Mouse (Mus musculus): ENCODE measurements at regions not wholly inside any gene's neighbourhood (a gene's known extent, or its start where the extent isn't known, plus 50 kb on each side); places are given as distances from the start of the nearest gene placed in this dataset.

DNA sequence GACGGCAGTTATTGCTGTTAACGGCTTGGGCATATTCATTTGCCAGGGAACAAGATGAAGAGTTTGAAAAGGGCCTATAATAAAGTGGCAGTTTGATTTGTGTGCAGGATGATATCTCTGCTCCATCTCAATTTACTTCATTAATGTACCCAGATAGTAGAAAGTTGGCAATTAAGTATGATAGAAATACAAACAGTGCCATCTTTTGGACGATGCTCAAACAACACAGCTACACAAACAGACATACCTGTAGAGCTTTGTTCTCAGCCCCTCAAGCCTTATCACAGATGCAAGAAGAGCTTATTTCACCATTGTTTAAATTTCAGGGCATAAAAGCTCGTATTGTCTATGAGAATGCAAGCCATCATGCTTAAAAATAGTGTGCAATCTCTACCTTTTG, 82.2 kb downstream of the Tnfsf11 start:
- no peak overlapping the region for H3K9ac ChIP-seq (ENCODE audit: low read depth, low read length)
- H3K27me3 ChIP-seq (ENCODE audit: insufficient read depth, low read length): no peaks in the 10 kb centered on the region
- 58% methylated on average over 4 of the region's 4 CpGs for WGBS
- H3K9me3 ChIP-seq (replicated peaks; ENCODE audit: low read length): no peaks in the 10 kb centered on the region
- no peak overlapping the region for H3K4me3 ChIP-seq (replicated peaks; ENCODE audit: low read depth, low read length)
- H3K27ac ChIP-seq: no peak overlapping the region
- H3K36me3 ChIP-seq (ENCODE audit: insufficient read depth, low read length): no peaks in the 10 kb centered on the region
- no peak overlapping the region for H3K4me2 ChIP-seq (ENCODE audit: low read length)
- H3K4me1 ChIP-seq (replicated peaks; ENCODE audit: insufficient read depth, low read length): no peaks in the 10 kb centered on the region
- ATAC-seq (replicated peaks; ENCODE audit: low FRiP score, low read depth): no peak
- TF ChIP-seq CTCF (IDR thresholded peaks at IDR 0.05; ENCODE audit: low read depth): peak; percentile 51
- peak; percentile 30 for DNase-seq (ENCODE audit: low spot score)

DNA sequence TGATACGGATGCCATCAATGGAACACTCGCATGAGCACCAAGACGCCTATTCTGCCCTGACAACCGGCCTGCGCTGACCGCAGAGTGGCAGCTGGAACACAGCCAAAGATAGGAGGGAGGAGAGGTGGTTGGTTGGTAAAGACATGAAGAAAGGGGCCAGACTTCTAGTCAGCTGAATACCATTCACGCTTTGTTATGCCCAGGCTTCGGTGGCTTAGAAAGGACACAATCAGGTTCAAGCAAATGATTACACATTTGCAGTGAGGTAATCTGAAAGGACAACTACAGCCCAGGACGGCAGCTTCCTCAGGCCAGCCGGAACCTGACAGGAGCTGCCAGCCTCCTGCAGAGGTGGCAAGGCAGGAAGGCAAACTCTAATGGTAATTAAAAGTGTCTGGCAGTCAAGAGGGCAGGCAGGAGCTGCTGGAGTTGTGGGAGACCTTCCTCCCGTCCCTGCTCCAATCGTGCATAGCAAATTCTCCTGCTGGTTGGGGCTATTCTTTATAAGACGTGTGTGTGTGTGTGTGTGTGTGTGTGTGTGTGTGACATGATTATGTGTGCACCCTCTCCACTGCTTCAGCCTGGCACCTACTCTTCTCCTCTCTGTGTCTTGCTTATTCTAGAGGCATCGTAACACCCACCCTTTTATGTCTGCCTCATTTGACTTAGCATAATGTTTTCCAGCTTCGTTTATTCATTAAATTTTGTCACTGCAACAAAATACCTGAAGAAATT, 91.4 kb downstream of the Tnfsf11 start:
- 27% methylated on average over 15 of the region's 15 CpGs for WGBS
- Histone ChIP-seq H3K27me3 (ENCODE audit: insufficient read depth, low read length) (no peaks in the 10 kb centered on the region), H3K27ac (no peak overlapping the region; the same call in 1 of the 2 replicates), H3K4me1 (replicated peaks; ENCODE audit: insufficient read depth, low read length) (no peaks in the 10 kb centered on the region), H3K9ac (ENCODE audit: low read depth, low read length) (no peak overlapping the region), H3K36me3 (ENCODE audit: insufficient read depth, low read length) (no peaks in the 10 kb centered on the region), H3K9me3 (replicated peaks; ENCODE audit: low read length) (no peaks in the 10 kb centered on the region), H3K4me3 (replicated peaks; ENCODE audit: low read depth, low read length) (no peak overlapping the region), H3K4me2 (ENCODE audit: low read length) (peak overlapping the region; percentile 31; the same call in 1 of the 2 replicates)
- no peak for TF ChIP-seq CTCF (IDR thresholded peaks at IDR 0.05; ENCODE audit: low read depth)
- peak; percentile 42 for DNase-seq (ENCODE audit: low spot score)
- ATAC-seq (replicated peaks; ENCODE audit: low FRiP score, low read depth): peak; percentile 89

DNA sequence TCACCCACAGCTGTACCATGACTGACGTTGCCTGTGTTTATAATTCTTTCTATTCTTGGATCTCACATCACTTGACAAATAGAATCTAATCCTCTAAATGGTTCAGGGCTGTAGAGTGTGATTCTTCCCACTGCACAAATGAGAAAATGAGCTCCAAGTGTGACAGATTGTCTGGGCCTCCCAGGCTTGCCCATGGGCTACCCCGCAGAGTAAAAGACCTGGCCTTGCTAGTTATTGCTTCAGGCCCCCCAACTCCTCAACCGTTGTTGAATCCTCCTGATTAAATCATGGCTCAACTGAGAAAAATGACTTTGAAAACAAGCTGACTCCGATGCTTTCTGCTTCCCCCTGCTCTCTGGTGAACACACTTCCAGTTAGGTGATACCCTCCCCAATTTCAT, 92.4 kb downstream of the Tnfsf11 start:
- H3K4me2 ChIP-seq (ENCODE audit: low read length): no peak overlapping the region
- H3K4me3 ChIP-seq (replicated peaks; ENCODE audit: low read depth, low read length): no peak overlapping the region
- no peak for DNase-seq (ENCODE audit: low spot score)
- H3K27me3 ChIP-seq (ENCODE audit: insufficient read depth, low read length): no peaks in the 10 kb centered on the region
- TF ChIP-seq CTCF (IDR thresholded peaks at IDR 0.05; ENCODE audit: low read depth): no peak
- no peak overlapping the region for H3K9ac ChIP-seq (ENCODE audit: low read depth, low read length)
- WGBS: 66% methylated on average over 4 of the region's 4 CpGs
- no peak overlapping the region for H3K27ac ChIP-seq
- no peaks in the 10 kb centered on the region for H3K9me3 ChIP-seq (replicated peaks; ENCODE audit: low read length)
- H3K36me3 ChIP-seq (ENCODE audit: insufficient read depth, low read length): no peaks in the 10 kb centered on the region
- ATAC-seq (replicated peaks; ENCODE audit: low FRiP score, low read depth): no peak
- no peaks in the 10 kb centered on the region for H3K4me1 ChIP-seq (replicated peaks; ENCODE audit: insufficient read depth, low read length)

DNA sequence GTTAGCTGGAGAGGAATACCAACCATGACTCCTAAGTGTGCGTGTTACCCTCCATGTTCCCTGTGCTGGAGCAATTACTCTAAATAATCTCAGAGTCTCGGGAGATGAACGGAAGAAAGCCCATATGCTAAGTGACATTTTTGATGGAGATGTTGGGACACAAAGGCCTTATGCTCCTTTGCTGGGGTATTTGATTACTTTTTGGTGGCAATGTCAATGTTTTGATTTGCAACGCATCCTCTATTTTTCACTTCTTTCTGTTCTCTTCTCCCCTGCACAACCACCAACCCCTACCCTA, 103.3 kb downstream of the Tnfsf11 start:
- DNase-seq (ENCODE audit: low spot score): no peak
- Histone ChIP-seq H3K9me3 (replicated peaks; ENCODE audit: low read length) (no peaks in the 10 kb centered on the region), H3K27me3 (ENCODE audit: insufficient read depth, low read length) (no peaks in the 10 kb centered on the region), H3K4me3 (replicated peaks; ENCODE audit: low read depth, low read length) (no peak overlapping the region), H3K4me2 (ENCODE audit: low read length) (no peak overlapping the region), H3K4me1 (replicated peaks; ENCODE audit: insufficient read depth, low read length) (no peaks in the 10 kb centered on the region), H3K36me3 (ENCODE audit: insufficient read depth, low read length) (no peaks in the 10 kb centered on the region), H3K27ac (no peak overlapping the region), H3K9ac (ENCODE audit: low read depth, low read length) (no peak overlapping the region)
- 92% methylated on average over 4 of the region's 4 CpGs for WGBS
- ATAC-seq (replicated peaks; ENCODE audit: low FRiP score, low read depth): no peak
- no peak for TF ChIP-seq CTCF (IDR thresholded peaks at IDR 0.05; ENCODE audit: low read depth)

DNA sequence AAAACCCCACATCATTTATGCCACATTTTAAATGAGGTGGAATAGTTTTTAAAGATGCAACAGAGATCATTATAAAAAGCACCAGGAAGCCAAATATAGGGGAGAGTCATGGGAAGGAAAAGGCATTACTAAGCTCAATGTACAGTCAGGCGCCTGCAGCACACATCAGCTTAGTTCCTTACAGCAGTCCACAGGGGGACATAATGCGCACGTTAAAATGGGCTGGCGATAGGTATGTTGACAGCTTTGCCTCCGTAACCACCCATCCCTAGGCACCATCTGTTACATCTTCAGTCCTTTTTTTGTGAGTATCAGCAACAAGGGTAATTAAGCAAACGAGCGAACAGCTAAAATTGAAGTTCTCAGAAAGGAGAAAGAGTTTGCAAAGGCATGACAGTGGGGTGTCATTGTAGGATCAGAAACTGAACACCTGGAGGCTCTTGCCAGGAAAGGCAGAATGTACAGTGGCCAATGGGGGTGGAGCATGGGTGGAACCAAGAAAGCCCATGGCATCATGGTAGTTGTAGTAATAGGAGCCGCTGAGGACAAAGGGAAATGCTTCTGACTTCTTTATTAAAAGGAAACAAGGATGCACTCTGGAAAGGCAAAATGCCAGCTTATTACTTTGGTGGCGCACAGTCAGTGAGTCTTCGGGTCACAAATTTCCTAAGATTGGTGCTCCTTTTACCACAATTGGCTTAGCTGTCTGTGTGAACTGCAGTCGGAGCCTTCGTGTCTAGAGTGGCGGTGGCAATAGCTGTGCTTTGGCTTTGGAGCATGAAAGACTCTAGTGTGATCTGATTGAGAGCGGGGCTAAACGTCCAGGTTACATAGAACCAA, 103.9 kb downstream of the Tnfsf11 start:
- no peak overlapping the region for H3K4me2 ChIP-seq (ENCODE audit: low read length)
- no peak for DNase-seq (ENCODE audit: low spot score)
- TF ChIP-seq CTCF (IDR thresholded peaks at IDR 0.05; ENCODE audit: low read depth): no peak
- H3K27me3 ChIP-seq (ENCODE audit: insufficient read depth, low read length): no peaks in the 10 kb centered on the region
- no peaks in the 10 kb centered on the region for H3K9me3 ChIP-seq (replicated peaks; ENCODE audit: low read length)
- H3K4me1 ChIP-seq (replicated peaks; ENCODE audit: insufficient read depth, low read length): no peaks in the 10 kb centered on the region
- no peak for ATAC-seq (replicated peaks; ENCODE audit: low FRiP score, low read depth)
- H3K36me3 ChIP-seq (ENCODE audit: insufficient read depth, low read length): no peaks in the 10 kb centered on the region
- no peak overlapping the region for H3K9ac ChIP-seq (ENCODE audit: low read depth, low read length)
- no peak overlapping the region for H3K27ac ChIP-seq
- WGBS: 84% methylated on average over 15 of the region's 15 CpGs
- no peak overlapping the region for H3K4me3 ChIP-seq (replicated peaks; ENCODE audit: low read depth, low read length)

DNA sequence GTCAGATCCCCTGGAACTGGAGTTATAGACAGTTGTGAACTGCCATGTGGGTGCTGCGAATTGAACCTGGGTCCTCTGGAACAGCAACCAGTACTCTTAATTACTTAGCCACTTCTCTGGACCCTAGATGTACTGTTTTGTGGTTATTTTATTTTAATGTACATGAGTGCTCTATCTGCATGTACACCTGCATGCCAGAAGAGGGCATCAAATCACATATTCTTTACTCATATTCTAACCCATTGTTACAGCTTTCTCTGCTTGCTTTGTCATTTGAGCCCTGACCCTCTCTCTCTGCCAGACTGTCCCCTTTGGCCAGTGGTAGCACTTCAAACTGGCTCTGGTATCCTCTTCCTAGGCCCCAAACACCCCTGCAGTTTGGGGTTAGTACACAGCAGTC, 105.1 kb downstream of the Tnfsf11 start:
- Histone ChIP-seq H3K36me3 (ENCODE audit: insufficient read depth, low read length) (no peaks in the 10 kb centered on the region), H3K9ac (ENCODE audit: low read depth, low read length) (no peak overlapping the region), H3K27me3 (ENCODE audit: insufficient read depth, low read length) (no peaks in the 10 kb centered on the region), H3K4me2 (ENCODE audit: low read length) (no peak overlapping the region), H3K9me3 (replicated peaks; ENCODE audit: low read length) (no peaks in the 10 kb centered on the region), H3K27ac (no peak overlapping the region), H3K4me1 (replicated peaks; ENCODE audit: insufficient read depth, low read length) (no peaks in the 10 kb centered on the region), H3K4me3 (replicated peaks; ENCODE audit: low read depth, low read length) (no peak overlapping the region)
- ATAC-seq (replicated peaks; ENCODE audit: low FRiP score, low read depth): no peak
- peak; percentile 15 for DNase-seq (ENCODE audit: low spot score)
- peak; percentile 55; the same call in 1 of the 2 replicates for TF ChIP-seq CTCF (IDR thresholded peaks at IDR 0.05; ENCODE audit: low read depth)
- WGBS: 77% methylated on average over 1 of the region's 1 CpGs

All from kidney, postnatal 0 days (tissue).